Mouse (Mus musculus) MEL (cell line): ENCODE results near the gene Gm49318. TPM values are rescaled to one million over a fixed set of nuclear protein-coding genes. Genes with fewer than 3 reads are reported as not detected.
A peak's percentile ranks its signal among the peaks of the same experiment; 100 is the strongest.

Experiments
- DNase-seq: peaks from one replicate; pipeline ENCODE4 v3.0.0; 2011; ENCODE audit warnings: low read depth, low spot score
- H3K27ac ChIP-seq: 2 replicates; pipeline ENCODE4 v1.5.1; 2012; ENCODE audit warnings: low read depth, mild to moderate bottlenecking, control low read depth, low read length, moderate library complexity; ENCODE audit not compliant: control insufficient read depth
- H3K27me3 ChIP-seq, 2 experiments: fragments of 150-350 bp in 1 of 2; sonication (generic) in 1 of 2; 2 replicates each; pipeline ENCODE4 v1.6.1; 2012; ENCODE audit warnings: low read length in 2 of 2, mild to moderate bottlenecking in 2 of 2, improper control_type of control experiment in 1 of 2, moderate library complexity in 1 of 2; ENCODE audit not compliant: insufficient read depth in 2 of 2, control insufficient read depth in 1 of 2
- H3K36me3 ChIP-seq, 2 experiments: 2 replicates each; pipeline ENCODE4 v1.6.1; 2012 to 2014; ENCODE audit warnings: low read length in 2 of 2, improper control_type of control experiment in 1 of 2, inconsistent platforms in 1 of 2, mild to moderate bottlenecking in 1 of 2; ENCODE audit not compliant: insufficient read depth in 2 of 2, control insufficient read depth in 1 of 2
- H3K4me1 ChIP-seq, 2 experiments: fragments of 150-350 bp in 1 of 2; sonication (generic) in 1 of 2; 2 replicates each; pipeline ENCODE4 v1.6.1; 2012; ENCODE audit warnings: low read length in 2 of 2, improper control_type of control experiment in 1 of 2, mild to moderate bottlenecking in 1 of 2; ENCODE audit not compliant: insufficient read depth in 2 of 2, control insufficient read depth in 1 of 2
- H3K4me3 ChIP-seq, 2 experiments: fragments of 150-350 bp in 1 of 2; sonication (generic) in 1 of 2; 2 replicates each; pipeline ENCODE4 v1.5.1; 2012; ENCODE audit warnings: low read depth in 2 of 2, low read length in 2 of 2, mild to moderate bottlenecking in 2 of 2, moderate library complexity in 2 of 2, control low read depth in 1 of 2, improper control_type of control experiment in 1 of 2; ENCODE audit not compliant: control insufficient read depth in 1 of 2, insufficient read depth in 1 of 2
- H3K79me2 ChIP-seq: 2 replicates; pipeline ENCODE4 v1.6.1; 2012; ENCODE audit warnings: mild to moderate bottlenecking, low read length, moderate library complexity; ENCODE audit not compliant: control insufficient read depth, poor library complexity, insufficient read depth
- H3K9ac ChIP-seq: 2 replicates; pipeline ENCODE4 v1.6.1; 2012; ENCODE audit warnings: low read depth, mild to moderate bottlenecking, control low read depth, low read length, moderate library complexity; ENCODE audit not compliant: control insufficient read depth, poor library complexity, severe bottlenecking
- H3K9me3 ChIP-seq: fragments of 150-350 bp; sonication (generic); replicated peaks from 2 replicates; pipeline ENCODE4 v1.6.1; 2012; ENCODE audit warnings: mild to moderate bottlenecking, low read length, improper control_type of control experiment, moderate library complexity; ENCODE audit not compliant: insufficient read depth
- CHD1 ChIP-seq: IDR thresholded peaks from 2 replicates; pipeline ENCODE4 v1.6.1; 2012; ENCODE audit warnings: low read depth, mild to moderate bottlenecking, inconsistent platforms, low read length, improper control_type of control experiment
- CTCF ChIP-seq, 3 experiments: IDR thresholded peaks in 2 of 3; conservative IDR thresholded peaks in 1 of 3; 2 replicates each; pipeline ENCODE4 v1.5.1; 2011 to 2012; ENCODE audit warnings: low read length in 3 of 3, low read depth in 2 of 3, mild to moderate bottlenecking in 2 of 3, improper control_type of control experiment in 1 of 3, inconsistent platforms in 1 of 3, mixed read lengths in 1 of 3, moderate library complexity in 1 of 3; ENCODE audit not compliant: control insufficient read depth in 1 of 3, insufficient read depth in 1 of 3, poor library complexity in 1 of 3, severe bottlenecking in 1 of 3
- ELF1 ChIP-seq: IDR thresholded peaks from 2 replicates; pipeline ENCODE4 v1.6.1; 2014; ENCODE audit warnings: low read depth, mild to moderate bottlenecking, inconsistent platforms, low read length, improper control_type of control experiment, moderate library complexity
- EP300 ChIP-seq, 2 experiments: IDR thresholded peaks; 2 replicates each; pipeline ENCODE4 v1.6.1; 2011; ENCODE audit warnings: improper control_type of control experiment in 2 of 2, low read length in 2 of 2, low read depth in 1 of 2, mild to moderate bottlenecking in 1 of 2
- ETS1 ChIP-seq: IDR thresholded peaks from 2 replicates; pipeline ENCODE4 v1.6.1; 2012; ENCODE audit warnings: low read depth, mild to moderate bottlenecking, inconsistent platforms, low read length, improper control_type of control experiment, moderate library complexity
- JUND ChIP-seq: IDR thresholded peaks from 2 replicates; pipeline ENCODE4 v1.6.1; 2011; ENCODE audit warnings: low read depth, mild to moderate bottlenecking, improper control_type of control experiment, low read length
- MAX ChIP-seq: IDR thresholded peaks from 2 replicates; pipeline ENCODE4 v1.6.1; 2011; ENCODE audit warnings: low read length, improper control_type of control experiment
- MAZ ChIP-seq: IDR thresholded peaks from 2 replicates; pipeline ENCODE4 v1.6.1; 2012; ENCODE audit warnings: low read depth, mild to moderate bottlenecking, inconsistent platforms, low read length, improper control_type of control experiment
- MXI1 ChIP-seq: IDR thresholded peaks from 2 replicates; pipeline ENCODE4 v1.6.1; 2011; ENCODE audit warnings: mild to moderate bottlenecking, low read depth, low read length, improper control_type of control experiment
- NELFE ChIP-seq: IDR thresholded peaks from 2 replicates; pipeline ENCODE4 v1.6.1; 2011; ENCODE audit warnings: low read depth, low read length, improper control_type of control experiment
- POLR2A ChIP-seq, 2 experiments: IDR thresholded peaks; 2 replicates each; pipeline ENCODE4 v1.6.1; 2011 to 2012; ENCODE audit warnings: low read length in 2 of 2, mild to moderate bottlenecking in 2 of 2, control low read depth in 1 of 2, improper control_type of control experiment in 1 of 2, low read depth in 1 of 2, moderate library complexity in 1 of 2; ENCODE audit not compliant: control insufficient read depth in 1 of 2, insufficient read depth in 1 of 2, poor library complexity in 1 of 2
- POLR2AphosphoS2 ChIP-seq: IDR thresholded peaks from 2 replicates; pipeline ENCODE4 v1.6.1; 2011; ENCODE audit warnings: low read length, improper control_type of control experiment
- POLR2AphosphoS5 ChIP-seq: IDR thresholded peaks from 2 replicates; pipeline ENCODE4 v1.6.1; 2012; ENCODE audit warnings: low read depth, borderline replicate concordance, mild to moderate bottlenecking, inconsistent platforms, low read length, moderate library complexity, mixed read lengths
- RCOR1 ChIP-seq: IDR thresholded peaks from 2 replicates; pipeline ENCODE4 v1.6.1; 2012; ENCODE audit warnings: low read depth, mild to moderate bottlenecking, inconsistent platforms, low read length, improper control_type of control experiment
- SIN3A ChIP-seq: IDR thresholded peaks from 2 replicates; pipeline ENCODE4 v1.6.1; 2012; ENCODE audit warnings: low read length, improper control_type of control experiment, inconsistent platforms
- UBTF ChIP-seq: IDR thresholded peaks from 2 replicates; pipeline ENCODE4 v1.6.1; 2012; ENCODE audit warnings: low read depth, mild to moderate bottlenecking, inconsistent platforms, low read length, improper control_type of control experiment, moderate library complexity, borderline replicate concordance; ENCODE audit not compliant: insufficient read depth
- ZKSCAN1 ChIP-seq: IDR thresholded peaks from 2 replicates; pipeline ENCODE4 v1.6.1; 2012; ENCODE audit warnings: low read depth, mild to moderate bottlenecking, inconsistent platforms, low read length, improper control_type of control experiment, moderate library complexity
- ZMIZ1 ChIP-seq: IDR thresholded peaks from 2 replicates; pipeline ENCODE4 v1.6.1; 2012; ENCODE audit warnings: low read depth, mild to moderate bottlenecking, inconsistent platforms, low read length, improper control_type of control experiment, moderate library complexity
- polyA plus RNA-seq, 2 experiments: library from polyadenylated mRNA; stranded (reverse) in 1 of 2; unstranded in 1 of 2; fragments of >175 nt in 1 of 2; fragments of >200 nt in 1 of 2; gene quantifications; 2 replicates each; pipeline versions ENCODE4 v1.2.1 to v1.2.4; 2012; ENCODE audit warnings: low replicate concordance in 2 of 2, low read depth in 1 of 2; ENCODE audit not compliant: insufficient read length in 2 of 2, insufficient read depth in 1 of 2, missing spikeins in 1 of 2
- total RNA-seq: library from RNA; depleted of rRNA; stranded (reverse); fragments of 300-350 nt; gene quantifications from 2 replicates; pipeline ENCODE4 v1.2.3, GENCODE M21; 2012

Gene Gm49318
- total and polyA plus RNA-seq, 3 experiments: not detected

DNA sequence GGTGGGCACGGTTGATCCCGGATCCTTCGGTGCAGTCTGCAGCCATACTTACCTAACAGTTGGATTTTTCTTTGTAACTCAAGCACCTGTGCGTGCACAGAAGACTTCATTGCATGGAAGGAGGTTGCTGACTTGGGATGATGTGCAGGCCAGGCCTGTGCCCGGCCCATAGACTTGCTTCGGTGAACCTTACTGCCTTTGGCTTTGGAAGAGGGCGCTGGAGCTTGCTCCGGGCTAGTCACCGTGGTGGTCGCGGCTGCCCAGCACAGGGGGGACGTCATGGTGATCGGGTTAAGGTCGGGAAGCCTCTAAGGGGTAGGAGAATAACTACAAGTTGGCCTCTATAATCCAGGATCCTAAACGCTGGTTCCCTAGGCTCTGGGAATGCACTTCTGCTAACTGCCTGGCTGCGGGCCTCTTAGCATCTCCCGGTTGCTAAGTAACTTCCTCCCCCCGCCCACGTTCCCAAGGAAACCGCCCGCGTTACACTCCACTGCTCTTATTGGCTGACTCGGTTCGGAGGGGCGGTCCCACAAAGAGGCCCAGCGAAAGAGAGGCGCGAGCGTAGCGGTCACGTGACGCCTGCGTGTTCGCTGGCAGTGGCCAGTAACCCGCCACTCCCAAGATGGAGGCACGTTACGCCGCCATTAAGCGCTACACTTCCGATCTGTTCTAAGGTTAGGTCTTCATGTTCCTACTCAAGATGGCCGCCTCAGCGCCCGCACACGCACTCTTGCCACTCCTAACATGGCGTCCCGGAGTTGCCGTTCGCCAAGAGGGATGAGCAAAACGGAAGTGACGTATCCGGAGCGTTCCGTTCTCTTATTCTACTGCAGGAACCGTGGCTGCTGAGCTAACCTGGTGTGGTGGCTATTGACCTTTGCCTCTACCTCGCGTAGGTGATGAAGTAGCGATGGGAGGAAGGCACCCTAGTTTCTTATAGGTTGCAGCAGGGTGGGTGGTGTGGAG lies 68.6 kb downstream of the Gm49318 start, which contains the start of the genes Ccdc151 and Prkcsh (continued):
- peak; percentile 98 for TF ChIP-seq MAZ
- TF ChIP-seq SIN3A: peak; percentile 100
- peak; percentile 95 for TF ChIP-seq MXI1
- TF ChIP-seq ELF1: peak; percentile 93
- peak; percentile 100 for TF ChIP-seq MAX
- peak in 1 of 3 experiments; percentile 9; a peak in 1 of 6 replicates for TF ChIP-seq CTCF (IDR thresholded peaks at IDR 0.05 in 2 of 3, conservative IDR thresholded peaks at IDR 0.05 in 1 of 3; ENCODE audit: control insufficient read depth in 1 of 3, insufficient read depth in 1 of 3, low read depth in 2 of 3, low read length in 3 of 3, poor library complexity in 1 of 3, severe bottlenecking in 1 of 3)
- peak in 1 of 2 experiments; percentile 72; a peak in 2 of 4 replicates for TF ChIP-seq EP300 (IDR thresholded peaks at IDR 0.05; ENCODE audit: low read depth in 1 of 2, low read length in 2 of 2)
- peak; percentile 93 for TF ChIP-seq POLR2AphosphoS5
- TF ChIP-seq JUND: no peak
- TF ChIP-seq POLR2A (IDR thresholded peaks at IDR 0.05; ENCODE audit: control insufficient read depth in 1 of 2, insufficient read depth in 1 of 2, low read depth in 1 of 2, low read length in 2 of 2, poor library complexity in 1 of 2): peak; percentile 96 to 100
- TF ChIP-seq NELFE: peak; percentile 100
- peak; percentile 96 for TF ChIP-seq ZMIZ1
- TF ChIP-seq CHD1: no peak
- peak; percentile 100 for TF ChIP-seq RCOR1
- TF ChIP-seq UBTF: no peak
- no peak for TF ChIP-seq ZKSCAN1

- DNase-seq: no peak
- no peak overlapping the region for H3K27ac ChIP-seq
- H3K79me2 ChIP-seq: peaks cover 26% of the 10 kb centered on the region
- peaks cover 8 to 22% of the 10 kb centered on the region in 2 experiments for H3K36me3 ChIP-seq
- H3K9me3 ChIP-seq: no peaks in the 10 kb centered on the region
- H3K4me1 ChIP-seq: peaks cover 3 to 22% of the 10 kb centered on the region in 2 experiments
- H3K27me3 ChIP-seq: peaks cover 0 to 4% of the 10 kb centered on the region in 2 experiments; a peak in 2 of 4 replicates
- H3K9ac ChIP-seq: no peak overlapping the region
- TF ChIP-seq JUND (no peak), ETS1 (no peak), UBTF (no peak), NELFE (no peak), POLR2AphosphoS2 (no peak)
- no peak overlapping the region for H3K4me3 ChIP-seq
Measured at GRCm38 (mm10) chr9:22001633-22002032, 69.4 kb downstream of the Gm49318 start.
